In genomic region chr8:105935863-105936603, GRCm38 (mm10) we compare ENCODE assay signal across 9 mouse cellular contexts. TPM values are rescaled to one million over a fixed set of nuclear protein-coding genes. Genes with fewer than 3 reads are reported as not detected.
DNase-seq lines count a peak whose midpoint lies in the region; ATAC-seq and TF ChIP-seq lines count a peak whose summit lies in the region.
"Had no signal": no experiment of that assay in that cellular context is flagged by ENCODE, and none has a peak within 500 bp of the region (broad histone marks: within the 10 kb centered on the region; RNA-seq: fewer than 3 reads in every experiment).

No protein-coding gene starts in this region.

- H3K9ac ChIP-seq in forebrain, postnatal 0 days = peak overlapping the region; percentile 89

- H3K36me3 ChIP-seq in forebrain, postnatal 0 days (ENCODE audit: insufficient read depth) = peaks cover 18% of the 10 kb centered on the region
- peaks cover 13% of the 10 kb centered on the region for H3K36me3 ChIP-seq in midbrain, embryonic 10.5 days

- no peaks in the 10 kb centered on the region for H3K9me3 ChIP-seq in forebrain, postnatal 0 days (ENCODE audit: low read length)
- no peaks in the 10 kb centered on the region for H3K9me3 ChIP-seq in midbrain, embryonic 10.5 days (replicated peaks)

- no peaks in the 10 kb centered on the region for H3K27me3 ChIP-seq in forebrain, postnatal 0 days (ENCODE audit: insufficient read depth, low read length)
- no peaks in the 10 kb centered on the region for H3K27me3 ChIP-seq in midbrain, embryonic 10.5 days (ENCODE audit: low read depth, poor library complexity, severe bottlenecking)

- no peak for TF ChIP-seq CTCF in gastrocnemius, adult 2 months (IDR thresholded peaks at IDR 0.05)
- TF ChIP-seq CTCF in forebrain, postnatal 0 days (IDR thresholded peaks at IDR 0.05; ENCODE audit: low read depth) = no peak

- peaks cover 6% of the 10 kb centered on the region; the same call in 1 of the 2 replicates for H3K4me1 ChIP-seq in forebrain, postnatal 0 days (ENCODE audit: insufficient read depth)
- H3K4me1 ChIP-seq in midbrain, embryonic 10.5 days = peaks cover 25% of the 10 kb centered on the region

- no peak for DNase-seq in gastrocnemius, adult 2 months
- DNase-seq in gastrocnemius, postnatal 36 days = no peak
- DNase-seq in ES-CJ7 (ENCODE audit: low read depth, low spot score) = peak; percentile 39
- DNase-seq in forebrain, postnatal 0 days = no peak
- DNase-seq in midbrain, embryonic 10.5 days (ENCODE audit: low spot score) = no peak
- DNase-seq in urinary bladder, postnatal 10 days (ENCODE audit: low spot score) = no peak
- no peak for DNase-seq in adrenal gland, postnatal 25 days

- peak overlapping the region; percentile 94 for H3K27ac ChIP-seq in gastrocnemius, adult 2 months
- H3K27ac ChIP-seq in forebrain, postnatal 0 days (ENCODE audit: low read depth, low read length) = no peak overlapping the region
- H3K27ac ChIP-seq in midbrain, embryonic 10.5 days (replicated peaks) = peak overlapping the region; percentile 92

- no peak for ATAC-seq in forebrain, postnatal 0 days
- ATAC-seq in activated CD4-positive, CD25-positive, alpha-beta regulatory T cell, adult 4 months = no peak

- H3K4me2 ChIP-seq in forebrain, postnatal 0 days (ENCODE audit: low read depth) = peak overlapping the region; percentile 94

- 26% methylated on average over 7 of the region's 7 CpGs for WGBS in forebrain, postnatal 0 days
- 36% methylated on average over 7 of the region's 7 CpGs for WGBS in midbrain, embryonic 10.5 days

- peak overlapping the region; percentile 86 for H3K4me3 ChIP-seq in gastrocnemius, adult 2 months
- H3K4me3 ChIP-seq in forebrain, postnatal 0 days (ENCODE audit: low read depth, low read length) = peak overlapping the region; percentile 58
- H3K4me3 ChIP-seq in midbrain, embryonic 10.5 days = peak overlapping the region; percentile 86

- intact Hi-C loops in gastrocnemius, adult 2 months (cut with DNase I) = loop anchor here (5.0 kb wide), 1 partner anchor 76 kb away; the partner anchor contains the start of gene Ddx28
- intact Hi-C loops in gastrocnemius, postnatal 36 days (cut with DNase I) = no loop called here

RNA-seq across cellular contexts. Expression of gene Psmb10, which starts 2.2 kb away (rescaled TPM):
- total RNA-seq in gastrocnemius, adult 2 months (2021) = 10 to 100 TPM; 17.9 to 26.1 TPM
- total RNA-seq in gastrocnemius, postnatal 36 days (2021) = 10 to 100 TPM; 15.7 to 24.2 TPM
- 46.5 and 63.7 TPM in 2 replicates for total RNA-seq in forebrain, postnatal 0 days (2014; rRNA removed)
- 86.2 and 95.8 TPM in 2 replicates for polyA plus RNA-seq in forebrain, postnatal 0 days (2015; fragmentation: Nextera tagmentation; extraction: Ambion mirVana)
- 29.1 TPM in 2 replicates for polyA plus RNA-seq in midbrain, embryonic 10.5 days (2016; fragmentation: Nextera tagmentation; extraction: Ambion mirVana)
- polyA plus RNA-seq in activated CD4-positive, CD25-positive, alpha-beta regulatory T cell, adult 4 months (2017; shearing (Covaris generic)) = 100 to 1,000 TPM; 368 to 402 TPM
- total RNA-seq in adrenal gland, postnatal 25 days (2021) = 70.6 and 74.9 TPM in 2 replicates

RNA-seq across cellular contexts. Expression of gene Ctrl, which starts 2.4 kb away (rescaled TPM):
- total RNA-seq in gastrocnemius, adult 2 months (2021) = not detected
- not detected for total RNA-seq in gastrocnemius, postnatal 36 days (2021)
- total RNA-seq in forebrain, postnatal 0 days (2014; rRNA removed) = 1.0 and 3.3 TPM in 2 replicates
- polyA plus RNA-seq in forebrain, postnatal 0 days (2015; fragmentation: Nextera tagmentation; extraction: Ambion mirVana) = 1.1 and 1.9 TPM in 2 replicates
- 1.3 and 1.4 TPM in 2 replicates for polyA plus RNA-seq in midbrain, embryonic 10.5 days (2016; fragmentation: Nextera tagmentation; extraction: Ambion mirVana)
- polyA plus RNA-seq in activated CD4-positive, CD25-positive, alpha-beta regulatory T cell, adult 4 months (2017; shearing (Covaris generic)) = 1 to 10 TPM; 3.2 to 3.3 TPM
- 0.91 TPM in 1 of 2 replicates, not detected in the other for total RNA-seq in adrenal gland, postnatal 25 days (2021)
- total RNA-seq: hematopoietic stem cell, adult 5-6 weeks had no signal

RNA-seq across cellular contexts. Expression of gene Lcat, which starts 7.1 kb away (rescaled TPM):
- total RNA-seq in gastrocnemius, adult 2 months (2021) = under 1 TPM; 0.23 to 0.33 TPM
- under 1 TPM in 1 of 2 experiments, not detected in 1; 0.25 TPM for total RNA-seq in gastrocnemius, postnatal 36 days (2021)
- total RNA-seq in forebrain, postnatal 0 days (2014; rRNA removed) = 6.0 and 7.9 TPM in 2 replicates
- polyA plus RNA-seq in forebrain, postnatal 0 days (2015; fragmentation: Nextera tagmentation; extraction: Ambion mirVana) = 3.8 and 5.9 TPM in 2 replicates
- polyA plus RNA-seq in midbrain, embryonic 10.5 days (2016; fragmentation: Nextera tagmentation; extraction: Ambion mirVana) = 1.0 and 1.2 TPM in 2 replicates
- under 1 TPM; 0.25 to 0.61 TPM for polyA plus RNA-seq in activated CD4-positive, CD25-positive, alpha-beta regulatory T cell, adult 4 months (2017; shearing (Covaris generic))
- total RNA-seq in adrenal gland, postnatal 25 days (2021) = 1.9 and 7.7 TPM in 2 replicates
- total RNA-seq: hematopoietic stem cell, adult 5-6 weeks had no signal

RNA-seq across cellular contexts. Expression of gene Slc12a4, which starts 29.9 kb away (rescaled TPM):
- 10 to 100 TPM in 1 of 2 experiments, 1 to 10 TPM in 1; 9.1 to 14.3 TPM for total RNA-seq in gastrocnemius, adult 2 months (2021)
- total RNA-seq in gastrocnemius, postnatal 36 days (2021) = 10 to 100 TPM; 11.2 to 17.7 TPM
- 9.7 and 12.4 TPM in 2 replicates for total RNA-seq in forebrain, postnatal 0 days (2014; rRNA removed)
- 9.8 and 12.1 TPM in 2 replicates for polyA plus RNA-seq in forebrain, postnatal 0 days (2015; fragmentation: Nextera tagmentation; extraction: Ambion mirVana)
- polyA plus RNA-seq in midbrain, embryonic 10.5 days (2016; fragmentation: Nextera tagmentation; extraction: Ambion mirVana) = 16.9 and 18.7 TPM in 2 replicates
- polyA plus RNA-seq in activated CD4-positive, CD25-positive, alpha-beta regulatory T cell, adult 4 months (2017; shearing (Covaris generic)) = 1 to 10 TPM; 3.8 to 8.1 TPM
- 40.6 and 43.5 TPM in 2 replicates for total RNA-seq in adrenal gland, postnatal 25 days (2021)

RNA-seq across cellular contexts. Expression of gene Pskh1, which starts 35.8 kb away (rescaled TPM):
- 10 to 100 TPM; 11.3 to 12.8 TPM for total RNA-seq in gastrocnemius, adult 2 months (2021)
- total RNA-seq in gastrocnemius, postnatal 36 days (2021) = 10 to 100 TPM in 1 of 2 experiments, 1 to 10 TPM in 1; 9.5 to 11.5 TPM
- 16.6 and 24.5 TPM in 2 replicates for total RNA-seq in forebrain, postnatal 0 days (2014; rRNA removed)
- 8.0 and 10.4 TPM in 2 replicates for polyA plus RNA-seq in forebrain, postnatal 0 days (2015; fragmentation: Nextera tagmentation; extraction: Ambion mirVana)
- 29.9 and 32.2 TPM in 2 replicates for polyA plus RNA-seq in midbrain, embryonic 10.5 days (2016; fragmentation: Nextera tagmentation; extraction: Ambion mirVana)
- polyA plus RNA-seq in activated CD4-positive, CD25-positive, alpha-beta regulatory T cell, adult 4 months (2017; shearing (Covaris generic)) = 10 to 100 TPM in 1 of 2 experiments, 1 to 10 TPM in 1; 8.1 to 11.3 TPM
- 32.3 and 38.1 TPM in 2 replicates for total RNA-seq in adrenal gland, postnatal 25 days (2021)
